Comparison of ENCODE assay signal across 17 mouse cellular contexts in genomic region chr16:25860731-25861505, GRCm38 (mm10).
DNase-seq lines count a peak whose midpoint lies in the region; ATAC-seq and TF ChIP-seq lines count a peak whose summit lies in the region.
"Had no signal": no experiment of that assay in that cellular context is flagged by ENCODE, and none has a peak within 500 bp of the region (broad histone marks: within the 10 kb centered on the region; RNA-seq: fewer than 3 reads in every experiment).

No protein-coding gene starts in this region.

- TF ChIP-seq EP300 in lung, postnatal 0 days (IDR thresholded peaks at IDR 0.05), result peak; percentile 48; the same call in 1 of the 2 replicates

- no peak overlapping the region for H3K4me3 ChIP-seq in heart, embryonic 12.5 days
- H3K4me3 ChIP-seq in lung, postnatal 0 days (ENCODE audit: low read depth, low read length), result no peak overlapping the region
- no peak overlapping the region for H3K4me3 ChIP-seq in midbrain, embryonic 16.5 days (ENCODE audit: low read depth, low read length)
- H3K4me3 ChIP-seq: liver, embryonic 13.5 days had no signal

- peak; percentile 90 for DNase-seq in heart, adult 11 months
- DNase-seq in 3134 (ENCODE audit: extremely low read depth, insufficient read length, low spot score) (peak; percentile 79), Patski (ENCODE audit: low read depth, low spot score) (peak; percentile 42)
- DNase-seq in lung, postnatal 0 days (ENCODE audit: low spot score), result peak; percentile 74
- DNase-seq in right cerebral cortex, postnatal 10 days (ENCODE audit: low spot score in 2 of 2), result no peak
- no peak for DNase-seq in gastrocnemius, postnatal 14 days
- DNase-seq: adrenal gland, adult 8-10 months; cerebellum, adult 18-20 months; cerebellum, postnatal 36 days; forebrain, postnatal 0 days; gastrocnemius, postnatal 25 days; kidney, adult 9 months; liver, embryonic 13.5 days; midbrain, embryonic 14.5 days; spleen, adult 18-20 months had no signal

- H3K27me3 ChIP-seq in heart, embryonic 12.5 days (replicated peaks), result no peaks in the 10 kb centered on the region
- H3K27me3 ChIP-seq in Patski, result no peaks in the 10 kb centered on the region
- no peaks in the 10 kb centered on the region for H3K27me3 ChIP-seq in lung, postnatal 0 days (replicated peaks; ENCODE audit: insufficient read depth, low read length)
- H3K27me3 ChIP-seq in midbrain, embryonic 16.5 days (ENCODE audit: control insufficient read depth, insufficient read depth, low read depth, low read length), result no peaks in the 10 kb centered on the region
- H3K27me3 ChIP-seq: liver, embryonic 13.5 days had no signal

- POLR2A ChIA-PET in Patski (lab: Charles Lee), result no interaction called here

- no peak for TF ChIP-seq CTCF in Patski (IDR thresholded peaks at IDR 0.05)
- no peak for TF ChIP-seq CTCF in lung, postnatal 0 days (IDR thresholded peaks at IDR 0.05)

- no peaks in the 10 kb centered on the region for H3K9me3 ChIP-seq in heart, embryonic 12.5 days (replicated peaks)
- no peaks in the 10 kb centered on the region for H3K9me3 ChIP-seq in lung, postnatal 0 days (ENCODE audit: low read length)
- no peaks in the 10 kb centered on the region for H3K9me3 ChIP-seq in midbrain, embryonic 16.5 days (replicated peaks; ENCODE audit: control insufficient read depth, low read length, poor library complexity, severe bottlenecking)
- H3K9me3 ChIP-seq: liver, embryonic 13.5 days had no signal

- CTCF ChIA-PET in Patski (lab: Charles Lee), result interaction anchor here (0.7 to 2.7 kb wide), 2 partner anchors 9 to 11 kb away, joined by 3 to 8 read pairs; no protein-coding TSS in a partner anchor

- H3K36me3 ChIP-seq in heart, embryonic 12.5 days, result no peaks in the 10 kb centered on the region
- no peaks in the 10 kb centered on the region for H3K36me3 ChIP-seq in lung, postnatal 0 days (ENCODE audit: insufficient read depth, low read length)
- no peaks in the 10 kb centered on the region for H3K36me3 ChIP-seq in midbrain, embryonic 16.5 days (ENCODE audit: control insufficient read depth, insufficient read depth, low read length)
- H3K36me3 ChIP-seq: liver, embryonic 13.5 days had no signal

- H3K4me2 ChIP-seq in heart, embryonic 12.5 days, result no peak overlapping the region
- H3K4me2 ChIP-seq in lung, postnatal 0 days (replicated peaks; ENCODE audit: low read depth, low read length), result no peak overlapping the region
- no peak overlapping the region for H3K4me2 ChIP-seq in midbrain, embryonic 16.5 days (ENCODE audit: low read length)
- H3K4me2 ChIP-seq: liver, embryonic 13.5 days had no signal

- no peak overlapping the region for H3K27ac ChIP-seq in heart, embryonic 12.5 days (ENCODE audit: poor library complexity, severe bottlenecking)
- H3K27ac ChIP-seq in lung, postnatal 0 days (ENCODE audit: low read length), result 0 out of 2 replicates have a peak overlapping the region, but pooled peaks have one; percentile 21
- no peak overlapping the region for H3K27ac ChIP-seq in midbrain, embryonic 16.5 days (ENCODE audit: low read length)
- H3K27ac ChIP-seq: liver, embryonic 13.5 days had no signal

- intact Hi-C loops in gastrocnemius, postnatal 14 days (cut with DNase I; ENCODE audit: low total_unique reads), result no loop called here

- 77% methylated on average over 8 of the region's 8 CpGs for WGBS in heart, embryonic 12.5 days
- 44% methylated on average over 8 of the region's 8 CpGs for WGBS in lung, postnatal 0 days
- WGBS in midbrain, embryonic 16.5 days, result 84% methylated on average over 8 of the region's 8 CpGs

- in situ Hi-C loops in Patski (cut with MboI; ENCODE audit: low pct_unique_long_range_greater_than_20kb), result no loop called here

- ATAC-seq in heart, embryonic 12.5 days (ENCODE audit: insufficient number of reproducible peaks, low FRiP score), result no peak
- peak; percentile 57 for ATAC-seq in Patski
- peak; percentile 75 for ATAC-seq in lung, postnatal 0 days
- no peak for ATAC-seq in midbrain, embryonic 16.5 days
- ATAC-seq: forebrain, postnatal 0 days had no signal

- H3K9ac ChIP-seq in heart, embryonic 12.5 days, result no peak overlapping the region
- H3K9ac ChIP-seq in lung, postnatal 0 days (replicated peaks; ENCODE audit: low read depth), result no peak overlapping the region
- H3K9ac ChIP-seq in midbrain, embryonic 16.5 days (ENCODE audit: low read depth, low read length), result no peak overlapping the region
- H3K9ac ChIP-seq: forebrain, postnatal 0 days; liver, embryonic 13.5 days had no signal

- H3K4me1 ChIP-seq in heart, embryonic 12.5 days (replicated peaks), result no peaks in the 10 kb centered on the region
- H3K4me1 ChIP-seq in lung, postnatal 0 days (ENCODE audit: insufficient read depth, low read depth, low read length), result no peaks in the 10 kb centered on the region
- H3K4me1 ChIP-seq in midbrain, embryonic 16.5 days (ENCODE audit: control insufficient read depth, insufficient read depth, low read length), result peaks cover 5% of the 10 kb centered on the region; the same call in 1 of the 2 replicates
- H3K4me1 ChIP-seq: liver, embryonic 13.5 days had no signal

Comparison
In these comparisons a context has a peak if more than half of its experiments do, and no peak if none do; other contexts are left out.
1. DNase-seq: peak in heart, adult 11 months (single experiment), 3134 (single experiment), Patski (single experiment) and lung, postnatal 0 days (single experiment); none in right cerebral cortex, postnatal 10 days (0 of 2) and gastrocnemius, postnatal 14 days (single experiment).
2. ATAC-seq: peak in Patski (single experiment) and lung, postnatal 0 days (single experiment); none in heart, embryonic 12.5 days (single experiment) and midbrain, embryonic 16.5 days (single experiment).